Mouse (Mus musculus) bone marrow, adult 2 months (tissue): Measurements from ENCODE around the gene Ccl17.

ENCODE experiments used
- CTCF ChIP-seq: fragments of 200-500 bp; IDR thresholded peaks from 2 replicates; pipeline ENCODE4 v1.5.1; 2011; ENCODE audit warnings: low read length, control low read depth; ENCODE audit not compliant: control insufficient read depth, insufficient read depth
- POLR2A ChIP-seq: fragments of 200-500 bp; IDR thresholded peaks from 2 replicates; pipeline ENCODE4 v1.6.1; 2011; ENCODE audit warnings: low read depth, mild to moderate bottlenecking, control low read depth, low read length, borderline replicate concordance; ENCODE audit not compliant: control insufficient read depth

- TF ChIP-seq CTCF = no peak
- no peak for TF ChIP-seq POLR2A
These were observed 31.8 kb upstream of the Ccl17 start for GRCm38 (mm10) chr8:94778473-94778872.
